In the genomic region with DNA sequence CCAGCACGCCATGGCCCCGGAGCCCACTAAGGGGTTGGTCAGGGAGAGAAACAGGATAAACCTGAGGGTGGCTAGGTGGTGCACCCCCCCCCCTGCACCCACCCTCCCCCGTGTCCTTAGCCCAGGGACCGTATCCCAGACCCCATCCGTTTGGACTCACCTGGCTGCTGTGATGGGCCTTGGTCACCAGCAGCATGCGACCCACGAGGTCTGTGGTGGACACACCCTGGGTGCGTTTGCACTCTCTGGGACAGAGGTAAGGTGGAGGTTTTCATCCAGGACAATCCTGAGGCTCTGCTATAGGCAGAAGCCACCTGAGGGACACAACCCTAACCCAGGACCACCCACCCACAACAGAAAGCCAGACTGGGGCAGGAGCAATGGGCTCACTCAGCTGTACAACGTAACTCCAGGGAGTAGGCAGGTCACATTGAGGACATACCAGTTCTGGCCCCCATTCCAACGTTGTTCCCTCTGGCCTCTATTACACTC, we compare ENCODE assay signal across 11 mouse cellular contexts. TPM values are rescaled to one million over a fixed set of nuclear protein-coding genes. Genes with fewer than 3 reads are reported as not detected.
"Had no signal": no experiment of that assay in that cellular context is flagged by ENCODE, and none has a peak within 500 bp of the region (broad histone marks: within the 10 kb centered on the region; RNA-seq: fewer than 3 reads in every experiment).

No protein-coding gene starts in this region.

- H3K4me2 ChIP-seq: limb, embryonic 13.5 days; liver, embryonic 15.5 days; midbrain, embryonic 11.5 days had no signal

- H3K9me3 ChIP-seq: limb, embryonic 10.5 days; limb, embryonic 13.5 days; liver, embryonic 15.5 days had no signal

- H3K4me3 ChIP-seq: layer of hippocampus, adult 2 months; limb, embryonic 13.5 days; liver, embryonic 15.5 days had no signal

- DNase-seq: layer of hippocampus, adult 9-11 months; liver; lung, postnatal 14 days; midbrain, embryonic 14.5 days had no signal

- H3K27ac ChIP-seq: kidney, postnatal 0 days; layer of hippocampus, adult 2 months; limb, embryonic 10.5 days; limb, embryonic 13.5 days; liver, embryonic 15.5 days had no signal

- H3K9ac ChIP-seq: limb, embryonic 13.5 days; liver, embryonic 15.5 days had no signal

RNA-seq across cellular contexts. Expression of a gene that starts 5.2 kb away (rescaled TPM):
- polyA plus RNA-seq: limb, embryonic 10.5 days; neural tube, embryonic 14.5 days had no signal
